14 mouse cellular contexts compared by ENCODE assay signal in the genomic region with DNA sequence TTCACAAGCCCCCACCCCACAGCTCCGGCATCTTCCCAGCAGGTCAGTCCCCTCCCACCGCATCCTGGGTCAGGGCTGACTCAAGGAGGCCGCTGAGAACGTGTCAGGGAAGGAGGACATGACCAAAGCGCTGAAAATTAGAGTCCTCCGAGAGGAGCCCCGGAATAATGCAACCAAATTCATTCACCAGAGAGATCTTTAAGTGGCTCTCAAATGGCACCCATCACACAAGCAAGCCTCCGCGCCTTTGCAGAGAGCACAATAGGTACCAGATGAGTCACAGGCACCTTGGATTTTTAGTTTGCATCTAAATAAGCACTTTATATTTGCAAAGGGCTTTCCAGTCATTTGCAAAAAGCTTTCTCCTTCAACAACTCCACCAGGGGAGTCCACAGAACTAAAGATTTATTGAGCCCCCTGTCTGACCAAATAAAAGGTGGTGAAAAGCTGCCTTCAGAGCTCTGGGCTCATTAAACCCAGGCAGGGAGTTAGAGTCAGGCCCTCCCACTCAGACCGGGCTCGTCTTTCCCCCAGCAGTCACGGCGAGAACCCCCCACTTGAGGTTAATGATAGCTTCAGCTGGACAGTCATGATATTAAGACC. TPM values are rescaled to one million over a fixed set of nuclear protein-coding genes. Genes with fewer than 3 reads are reported as not detected.
DNase-seq lines count a peak whose midpoint lies in the region; ATAC-seq lines count a peak whose summit lies in the region.
"Had no signal": no experiment of that assay in that cellular context is flagged by ENCODE, and none has a peak within 500 bp of the region (broad histone marks: within the 10 kb centered on the region; RNA-seq: fewer than 3 reads in every experiment).

No protein-coding gene starts in this region.

- H3K4me3 ChIP-seq in kidney, embryonic 14.5 days (ENCODE audit: low read length) = no peak overlapping the region
- no peak overlapping the region for H3K4me3 ChIP-seq in embryonic facial prominence, embryonic 14.5 days (ENCODE audit: low read depth, low read length)
- H3K4me3 ChIP-seq in neural tube, embryonic 14.5 days (ENCODE audit: low read depth, low read length) = no peak overlapping the region
- H3K4me3 ChIP-seq: heart, embryonic 15.5 days; liver, embryonic 15.5 days; megakaryocyte, embryonic 14.5 days had no signal

- 0 out of 2 replicates have a peak, but pooled peaks cover 2% of the 10 kb centered on the region for H3K27me3 ChIP-seq in kidney, embryonic 14.5 days (ENCODE audit: control insufficient read depth, insufficient read depth, low read length)
- H3K27me3 ChIP-seq in embryonic facial prominence, embryonic 14.5 days (replicated peaks; ENCODE audit: control insufficient read depth, insufficient read depth, low read length) = no peaks in the 10 kb centered on the region
- H3K27me3 ChIP-seq in neural tube, embryonic 14.5 days (ENCODE audit: control insufficient read depth, insufficient read depth, low read length) = no peaks in the 10 kb centered on the region
- H3K27me3 ChIP-seq: heart, embryonic 15.5 days had no signal

- H3K4me1 ChIP-seq in kidney, embryonic 14.5 days (ENCODE audit: control insufficient read depth, insufficient read depth, low read length) = peaks cover 6% of the 10 kb centered on the region; the same call in 1 of the 2 replicates
- peaks cover 5% of the 10 kb centered on the region for H3K4me1 ChIP-seq in embryonic facial prominence, embryonic 14.5 days (ENCODE audit: control insufficient read depth, insufficient read depth, low read length)
- peaks cover 13% of the 10 kb centered on the region; the same call in 1 of the 2 replicates for H3K4me1 ChIP-seq in neural tube, embryonic 14.5 days (ENCODE audit: control insufficient read depth, insufficient read depth, low read length)
- H3K4me1 ChIP-seq: liver, embryonic 15.5 days had no signal

- no peaks in the 10 kb centered on the region for H3K36me3 ChIP-seq in kidney, embryonic 14.5 days (ENCODE audit: control insufficient read depth, insufficient read depth, low read length)
- no peaks in the 10 kb centered on the region for H3K36me3 ChIP-seq in embryonic facial prominence, embryonic 14.5 days (ENCODE audit: control insufficient read depth, insufficient read depth, low read length)
- H3K36me3 ChIP-seq in neural tube, embryonic 14.5 days (ENCODE audit: control insufficient read depth, insufficient read depth, low read length) = no peaks in the 10 kb centered on the region
- H3K36me3 ChIP-seq: heart, embryonic 15.5 days; liver, embryonic 15.5 days had no signal

- H3K27ac ChIP-seq in kidney, embryonic 14.5 days (ENCODE audit: low read depth, low read length) = peak overlapping the region; percentile 65; the same call in 1 of the 2 replicates
- H3K27ac ChIP-seq in embryonic facial prominence, embryonic 14.5 days (replicated peaks; ENCODE audit: low read depth, low read length) = no peak overlapping the region
- no peak overlapping the region for H3K27ac ChIP-seq in neural tube, embryonic 14.5 days (ENCODE audit: low read depth, low read length)
- H3K27ac ChIP-seq: liver, embryonic 15.5 days had no signal

- DNase-seq in kidney, adult 18-20 months = no peak
- no peak for DNase-seq in embryonic facial prominence, embryonic 14.5 days (ENCODE audit: low spot score)
- DNase-seq in hindlimb bud, embryonic 11.5 days (ENCODE audit: extremely low spot score, low read depth, low spot score) = peak; percentile 26
- no peak for DNase-seq in ovary, adult 18-20 months (ENCODE audit: low spot score)
- no peak for DNase-seq in layer of hippocampus, postnatal 36 days
- DNase-seq in liver = no peak
- DNase-seq: adrenal gland, adult 2 months; cerebellum, postnatal 10 days had no signal

- no peaks in the 10 kb centered on the region for H3K9me3 ChIP-seq in kidney, embryonic 14.5 days (ENCODE audit: control insufficient read depth, low read length)
- H3K9me3 ChIP-seq in embryonic facial prominence, embryonic 14.5 days (ENCODE audit: control insufficient read depth, low read length) = 0 out of 2 replicates have a peak, but pooled peaks cover 3% of the 10 kb centered on the region
- H3K9me3 ChIP-seq in neural tube, embryonic 14.5 days (ENCODE audit: control insufficient read depth, low read length) = no peaks in the 10 kb centered on the region
- H3K9me3 ChIP-seq: liver, embryonic 15.5 days had no signal

- no peak overlapping the region for H3K9ac ChIP-seq in kidney, embryonic 14.5 days (ENCODE audit: low read depth, low read length)
- 0 out of 2 replicates have a peak overlapping the region, but pooled peaks have one; percentile 5 for H3K9ac ChIP-seq in embryonic facial prominence, embryonic 14.5 days (ENCODE audit: low read depth, low read length)
- H3K9ac ChIP-seq in neural tube, embryonic 14.5 days (replicated peaks; ENCODE audit: low read depth, low read length) = no peak overlapping the region
- H3K9ac ChIP-seq: heart, embryonic 15.5 days; liver, embryonic 15.5 days had no signal

- peak overlapping the region; percentile 35 for H3K4me2 ChIP-seq in kidney, embryonic 14.5 days (replicated peaks; ENCODE audit: low read depth, low read length)
- no peak overlapping the region for H3K4me2 ChIP-seq in embryonic facial prominence, embryonic 14.5 days (ENCODE audit: low read depth, low read length)
- peak overlapping the region; percentile 20; the same call in 1 of the 2 replicates for H3K4me2 ChIP-seq in neural tube, embryonic 14.5 days (ENCODE audit: low read depth, low read length)
- H3K4me2 ChIP-seq: heart, embryonic 15.5 days; liver, embryonic 15.5 days had no signal

- peak; percentile 81; the same call in 1 of the 2 replicates for ATAC-seq in kidney, embryonic 14.5 days (ENCODE audit: low FRiP score, low TSS enrichment)
- no peak for ATAC-seq in embryonic facial prominence, embryonic 14.5 days (ENCODE audit: low read depth)
- peak; percentile 23; the same call in 1 of the 2 replicates for ATAC-seq in neural tube, embryonic 14.5 days (ENCODE audit: low read depth)

- 9% methylated on average over 13 of the region's 13 CpGs for WGBS in kidney, embryonic 14.5 days
- WGBS in embryonic facial prominence, embryonic 14.5 days = 18% methylated on average over 13 of the region's 13 CpGs
- 2% methylated on average over 13 of the region's 13 CpGs for WGBS in neural tube, embryonic 14.5 days

RNA-seq across cellular contexts. Expression of a gene that starts 46.4 kb away (rescaled TPM):
- polyA plus RNA-seq in kidney, embryonic 14.5 days (2014; fragmentation: Nextera tagmentation; extraction: Ambion mirVana) = 0.19 TPM in 1 of 2 replicates, not detected in the other
- not detected in 2 replicates for polyA plus RNA-seq in embryonic facial prominence, embryonic 14.5 days (2014; fragmentation: Nextera tagmentation; extraction: Ambion mirVana)
- polyA plus RNA-seq in neural tube, embryonic 14.5 days (2014; fragmentation: Nextera tagmentation; extraction: Ambion mirVana) = not detected in 2 replicates
- under 1 TPM; 0.32 to 0.35 TPM for total RNA-seq in layer of hippocampus, postnatal 36 days (2021)
- total RNA-seq: adrenal gland, adult 2 months had no signal
- polyA plus RNA-seq: heart, embryonic 15.5 days; liver, embryonic 15.5 days; stomach, embryonic 16.5 days had no signal
